Mouse (Mus musculus) kidney, postnatal 25 days (tissue): ENCODE results near the gene Gucy2g.

Experiments used
- DNase-seq, 2 experiments: peaks; one replicate each; pipeline ENCODE4 v3.0.0; 2021; ENCODE audit warnings: mixed read lengths in 2 of 2

Gucy2g gene

DNA sequence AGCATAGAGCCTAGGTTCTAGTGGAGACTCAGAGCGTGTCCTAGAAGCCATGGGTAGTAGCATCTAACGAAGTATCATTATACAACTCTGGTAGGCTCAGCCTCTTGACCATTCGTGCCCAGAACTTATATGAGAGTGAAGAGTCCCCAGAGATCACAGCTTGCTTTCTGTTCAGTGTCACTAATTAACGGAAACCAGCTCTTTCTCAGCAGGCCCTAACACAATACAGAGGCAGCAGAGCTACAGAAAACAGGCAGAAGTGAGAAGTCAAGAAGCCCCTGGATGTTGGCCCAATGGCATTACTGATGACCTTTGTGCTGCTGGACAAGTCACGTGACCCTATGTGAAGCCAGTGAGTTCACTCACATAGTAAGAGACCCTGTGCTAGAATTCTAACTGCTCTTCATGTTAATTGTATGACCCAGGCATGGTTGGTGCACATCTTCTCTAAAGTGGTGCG lies at the start of gene Gucy2g:
TSS of gene Gucy2g (minus strand) at position 51 of the 460 bp plus-strand sequence.
- no peak for DNase-seq

DNA sequence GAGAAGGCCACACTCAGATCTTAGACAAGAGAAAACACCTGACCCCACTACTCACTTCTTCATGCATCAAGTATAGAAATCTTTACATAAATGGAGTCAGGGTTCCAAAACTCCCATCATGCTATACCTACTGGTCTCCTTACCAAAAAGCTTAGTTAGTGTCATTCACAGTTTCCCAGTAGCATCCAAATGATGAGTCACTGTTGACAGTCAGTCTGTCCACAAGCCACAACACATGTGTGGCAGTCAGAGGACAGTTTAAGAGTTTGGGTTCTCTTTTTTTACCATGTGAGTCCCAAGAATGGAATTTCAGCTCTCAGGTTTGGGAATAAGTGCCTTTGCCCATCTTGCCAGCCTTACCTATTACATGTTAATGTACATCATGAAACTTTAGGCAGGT lies 47.9 kb upstream of the Gucy2g start:
- no peak for DNase-seq

DNA sequence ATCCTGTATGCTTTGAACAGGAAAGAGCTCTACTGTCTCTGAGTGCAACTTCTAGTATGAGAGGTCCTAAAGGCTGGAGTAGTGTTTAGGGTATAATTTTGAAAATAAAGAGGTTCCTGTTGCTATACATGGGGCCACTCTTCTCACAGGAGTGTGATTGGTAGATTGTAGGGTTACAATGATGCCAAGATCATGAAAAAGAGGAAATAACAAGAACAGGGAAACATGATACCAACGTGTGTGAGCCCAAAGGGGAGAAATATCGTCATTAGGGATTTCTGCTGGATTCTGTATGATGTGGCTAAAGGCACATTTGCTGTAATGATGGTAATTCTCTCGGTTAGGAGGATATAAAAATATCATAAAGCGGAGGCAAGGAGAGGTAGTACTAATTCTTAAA lies 45.0 kb upstream of the Gucy2g start:
- DNase-seq: no peak

DNA sequence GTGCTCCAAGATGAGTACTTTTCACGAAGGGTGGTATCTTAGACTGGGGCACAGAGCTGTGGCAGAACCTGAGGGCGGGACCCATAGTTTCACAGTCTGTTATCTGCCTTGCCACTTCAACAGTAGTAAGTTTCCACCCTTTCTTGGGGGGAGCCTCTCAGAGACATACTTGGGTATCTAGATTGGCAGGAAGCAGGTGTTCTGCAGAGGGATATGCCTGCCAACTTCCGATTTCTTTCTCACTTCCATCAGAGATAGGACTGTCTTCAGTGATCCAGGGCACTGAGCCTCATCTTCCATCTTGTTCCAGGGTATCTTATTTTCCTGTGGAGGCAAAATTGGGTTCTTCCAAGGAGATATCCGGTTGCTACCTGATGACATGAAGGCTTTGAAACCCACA lies 43.1 kb upstream of the Gucy2g start:
- DNase-seq: no peak

DNA sequence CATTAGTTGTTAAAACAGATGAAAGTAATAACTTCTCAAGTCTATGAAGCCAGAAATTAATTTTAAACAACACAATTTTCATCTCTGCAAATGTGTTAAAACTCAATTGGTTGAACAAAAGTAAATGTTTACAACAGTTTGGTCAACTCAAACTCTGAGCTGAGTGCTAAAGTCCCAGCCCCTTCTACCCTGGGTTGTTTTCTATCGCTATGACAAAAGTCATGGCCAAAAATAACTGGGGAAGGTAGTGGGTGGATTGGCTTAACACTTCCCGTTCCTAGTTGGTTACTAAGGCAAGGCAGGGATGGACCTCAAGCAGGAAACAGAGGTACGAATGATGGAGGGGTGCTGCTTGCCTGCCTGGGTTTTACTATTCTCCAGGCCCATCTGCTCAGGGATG lies 35.7 kb upstream of the Gucy2g start:
- no peak for DNase-seq

DNA sequence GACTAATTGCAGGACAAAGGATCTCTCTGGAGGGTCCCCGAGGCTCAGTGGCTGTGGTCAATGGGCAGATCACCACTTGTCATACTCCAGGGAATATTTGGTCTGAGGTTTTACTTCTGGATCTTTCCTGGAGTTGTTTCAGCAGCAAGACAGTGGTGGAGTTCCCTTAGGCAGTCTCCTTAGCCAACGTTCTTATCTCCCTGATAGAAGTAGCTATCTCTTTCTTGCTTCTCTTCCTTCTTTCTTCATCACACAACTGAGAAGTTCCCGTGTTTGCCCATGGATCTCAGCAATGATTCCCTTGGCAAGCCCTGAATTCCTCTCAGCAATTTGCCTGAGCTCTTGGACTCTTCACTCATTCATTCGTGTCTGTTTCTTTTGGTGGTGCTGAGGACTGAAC lies 35.1 kb upstream of the Gucy2g start:
- DNase-seq: no peak

DNA sequence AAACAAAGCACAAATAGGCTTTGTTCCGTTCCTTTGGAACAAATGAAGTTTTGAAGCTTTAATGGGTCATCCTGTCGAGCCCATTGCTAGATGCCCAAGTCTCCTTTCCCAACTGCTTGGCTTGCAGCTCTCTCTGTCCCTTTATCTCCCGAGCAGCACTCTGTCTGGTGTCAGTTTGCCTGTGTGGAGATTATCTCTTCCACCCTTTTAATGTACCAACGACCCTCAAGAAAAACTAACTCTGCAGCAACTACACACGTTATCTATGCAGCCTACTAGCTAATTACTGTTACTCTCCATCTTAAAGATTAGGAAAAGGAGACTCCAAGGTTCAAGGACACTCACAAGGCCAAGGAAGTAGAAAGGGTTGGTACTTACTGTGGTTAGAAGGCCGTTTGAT lies 32.3 kb upstream of the Gucy2g start:
- no peak for DNase-seq

DNA sequence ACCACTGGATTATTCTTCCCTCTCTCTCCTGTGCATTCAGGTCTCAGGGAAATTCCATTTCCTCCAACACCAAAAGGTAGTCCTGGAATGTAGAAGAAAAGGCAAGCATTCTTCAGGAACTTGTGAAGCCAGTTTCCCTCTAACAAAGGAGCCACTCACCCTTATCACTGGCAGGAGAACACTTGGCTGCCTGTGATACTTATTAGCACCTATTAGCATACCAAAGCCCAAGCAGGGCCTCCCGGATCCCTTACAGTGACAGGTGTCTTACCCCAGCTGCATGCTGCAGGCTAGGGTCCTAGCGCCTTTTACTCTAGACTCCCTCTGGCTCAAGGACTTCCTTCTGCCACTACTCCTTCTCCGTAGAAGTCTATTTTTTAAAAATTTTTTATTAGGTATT lies 30.4 kb upstream of the Gucy2g start:
- DNase-seq: no peak

DNA sequence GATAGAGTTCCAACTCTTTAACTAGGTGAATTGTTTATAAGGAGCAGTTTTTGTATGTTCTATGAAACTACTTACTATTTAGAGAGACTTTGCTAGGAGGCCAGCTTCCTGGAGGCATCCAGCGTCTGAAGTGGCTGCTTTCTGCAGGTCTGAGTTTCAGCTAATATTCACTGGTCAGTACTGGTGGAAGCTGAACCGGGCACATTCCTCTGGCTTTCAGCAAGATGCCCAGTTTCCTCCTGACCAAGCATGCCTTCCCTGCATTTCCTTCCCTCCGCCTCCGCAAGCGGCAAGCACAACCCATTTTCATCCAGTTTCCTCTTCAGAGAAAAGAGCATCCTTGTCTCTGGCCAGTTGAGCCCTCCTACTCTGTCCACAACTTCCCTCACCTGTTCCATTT lies 28.0 kb upstream of the Gucy2g start:
- DNase-seq: peak; percentile 19 to 59

DNA sequence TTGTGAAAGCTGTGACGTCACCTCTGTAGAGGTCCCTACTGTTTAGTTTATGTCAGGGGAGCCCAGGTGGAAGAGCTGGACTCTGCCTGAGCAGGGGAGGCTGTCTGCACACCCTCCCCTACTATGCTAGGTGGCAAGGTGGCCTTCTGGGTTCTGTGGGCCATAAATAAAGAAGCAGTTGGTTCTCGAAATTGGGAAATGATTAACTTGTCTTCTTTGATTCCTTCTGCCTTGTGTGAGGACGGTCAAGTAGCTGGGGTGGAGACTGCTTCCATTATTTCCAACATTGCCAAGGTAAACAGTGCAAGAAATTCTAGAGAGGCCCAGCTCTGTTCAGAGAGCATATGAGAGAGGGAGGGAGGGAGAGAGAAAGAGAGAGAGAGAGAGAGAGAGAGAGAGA lies 27.1 kb upstream of the Gucy2g start:
- DNase-seq: peak; percentile 14 to 67

DNA sequence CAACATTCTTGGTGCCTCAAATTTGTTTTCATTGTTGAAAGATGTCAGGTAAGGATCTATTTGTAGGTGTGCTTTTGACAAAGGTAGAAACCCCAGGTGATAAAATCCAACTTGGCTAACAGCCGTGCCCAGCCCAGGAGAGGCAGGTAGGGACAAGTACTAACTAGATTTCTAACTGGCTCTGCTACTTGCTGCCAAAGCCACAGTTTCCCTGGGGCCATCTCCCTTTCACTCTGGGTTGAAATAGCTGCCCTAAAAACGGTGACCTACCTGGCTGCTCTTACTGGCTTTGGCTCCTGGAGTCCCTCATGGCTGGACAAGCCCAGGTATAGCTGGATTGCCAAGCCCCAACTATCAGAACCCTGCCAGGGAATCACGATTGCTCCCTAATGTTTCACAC lies 25.8 kb upstream of the Gucy2g start:
- DNase-seq: peak; percentile 72 to 86

DNA sequence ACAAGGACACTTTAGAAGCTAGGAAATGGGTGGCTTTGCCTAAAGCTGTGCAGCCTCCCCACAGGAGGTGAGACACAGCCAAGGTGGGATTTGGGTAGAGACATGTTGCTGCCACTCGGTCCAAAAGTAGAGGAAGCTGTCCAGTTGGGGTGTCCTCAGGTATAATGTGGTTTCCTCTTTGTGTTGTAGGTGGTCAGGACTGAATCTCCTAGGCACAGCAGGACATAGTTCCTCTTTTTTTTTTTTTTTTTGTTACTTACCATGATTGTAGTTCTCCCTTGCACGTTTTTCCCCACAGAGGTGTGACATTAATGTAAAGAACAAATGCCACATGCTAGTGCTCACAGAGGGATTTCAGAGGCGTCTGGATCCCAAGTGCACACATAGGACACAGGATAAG lies 24.2 kb upstream of the Gucy2g start:
- DNase-seq: no peak

DNA sequence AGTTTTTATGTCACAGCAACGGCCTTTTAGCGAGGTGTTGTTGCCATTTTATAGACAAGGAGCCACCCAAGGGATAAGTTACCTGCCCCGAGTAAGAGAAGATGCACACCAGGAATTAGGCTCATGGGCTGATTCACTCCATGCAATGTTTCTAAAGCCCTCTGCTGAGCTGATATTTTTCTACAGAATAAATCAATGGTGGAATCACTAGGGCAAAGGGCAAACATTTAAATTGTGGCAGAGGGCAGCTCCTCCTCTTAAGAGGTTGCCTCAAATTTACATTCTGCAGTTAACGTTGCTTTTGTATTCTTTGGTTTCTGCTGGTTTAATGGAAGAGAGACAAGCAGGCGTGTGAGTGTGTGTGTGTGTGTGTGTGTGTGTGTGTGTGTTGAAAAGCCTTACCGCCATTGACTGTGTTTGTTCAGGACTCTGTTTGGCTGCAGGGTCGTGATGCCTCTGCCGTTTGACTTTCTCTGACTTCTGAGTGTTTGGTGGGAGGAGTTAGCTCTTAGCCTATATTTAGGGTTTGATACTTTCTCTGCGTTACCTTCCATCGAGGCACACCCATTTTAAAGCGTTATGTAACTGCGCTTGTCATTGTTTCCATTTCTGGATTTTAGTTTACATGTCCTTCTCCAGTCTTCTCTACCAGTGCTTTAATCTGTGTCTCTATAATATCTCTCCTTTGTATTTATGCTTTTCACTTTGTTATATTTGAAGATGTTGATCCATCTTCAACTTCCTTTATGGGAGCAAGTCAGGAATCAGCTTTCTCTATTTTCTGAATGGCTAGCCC lies 19.6 kb upstream of the Gucy2g start:
- DNase-seq: no peak

DNA sequence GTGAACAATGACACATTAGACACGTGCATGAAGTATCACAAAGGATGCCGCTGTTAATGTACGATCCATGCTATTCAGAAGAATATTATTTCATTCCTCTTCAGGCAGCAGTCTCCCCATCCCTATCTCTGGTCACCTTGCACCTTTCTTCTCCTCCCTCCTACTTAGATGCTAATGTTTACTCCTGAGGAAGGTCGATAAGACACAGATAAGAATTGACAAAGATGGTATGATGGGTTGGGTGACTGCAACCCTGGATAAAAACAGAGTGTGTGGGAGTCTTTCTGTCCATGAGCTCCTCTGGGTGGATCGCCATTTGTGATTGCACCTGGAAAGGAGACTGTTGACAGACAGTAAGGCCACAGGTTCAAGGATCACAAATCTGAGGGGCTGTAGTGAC lies 17.5 kb upstream of the Gucy2g start:
- DNase-seq: no peak

DNA sequence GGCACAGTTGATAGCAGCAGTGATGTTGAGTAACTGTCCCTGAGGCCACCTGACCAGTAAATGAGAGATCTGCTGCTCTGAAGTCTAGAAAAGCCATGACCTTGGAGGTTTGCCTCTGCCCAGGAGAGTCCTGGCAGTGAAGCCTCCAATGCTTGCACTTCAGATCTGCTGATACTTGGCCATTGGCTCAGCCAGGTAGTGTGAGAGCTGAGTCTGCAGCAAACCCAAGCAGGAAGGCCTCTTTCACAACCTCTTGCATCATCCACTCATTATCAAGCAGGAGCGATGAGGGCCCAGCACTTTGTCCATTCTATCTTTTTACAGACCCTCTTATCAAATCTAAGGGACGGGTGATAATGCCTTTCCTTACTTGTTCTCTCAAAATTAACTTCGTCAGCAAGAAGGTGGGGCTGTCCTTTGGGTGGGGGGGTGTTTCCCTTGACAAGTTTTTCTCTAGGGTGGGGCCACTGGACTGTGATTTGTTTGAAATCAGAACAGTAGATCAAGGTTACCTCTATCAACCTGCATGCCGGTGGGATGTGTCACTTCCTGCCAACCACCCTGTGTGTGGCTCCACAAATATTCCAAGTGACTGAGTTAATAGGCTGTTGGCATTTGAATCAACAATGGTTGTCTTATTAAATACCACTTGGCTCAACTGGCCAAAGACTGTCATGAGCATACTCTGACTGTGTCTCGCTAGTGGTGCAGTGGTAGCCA lies 16.8 kb upstream of the Gucy2g start:
- DNase-seq: peak in 1 of 2 experiments; percentile 52

DNA sequence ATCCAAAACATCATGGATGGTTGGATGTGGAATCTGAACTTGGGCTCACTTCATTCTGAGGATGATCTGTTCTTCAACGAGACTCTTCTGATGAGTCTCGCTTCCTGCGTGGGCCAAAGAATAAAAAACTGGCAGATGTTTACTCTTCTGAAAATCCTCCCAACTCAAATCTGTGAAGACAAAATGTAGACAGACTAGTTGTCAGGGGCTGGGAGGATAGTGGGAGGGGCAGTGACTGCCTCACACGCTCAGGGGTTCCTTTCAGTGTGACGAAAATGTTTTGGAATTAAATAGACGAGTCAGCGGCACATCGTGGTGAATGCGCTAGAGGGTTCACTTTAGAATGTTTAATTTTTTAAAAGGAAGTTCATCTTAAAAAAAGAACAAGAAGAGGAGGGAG lies 15.1 kb upstream of the Gucy2g start:
- no peak for DNase-seq

DNA sequence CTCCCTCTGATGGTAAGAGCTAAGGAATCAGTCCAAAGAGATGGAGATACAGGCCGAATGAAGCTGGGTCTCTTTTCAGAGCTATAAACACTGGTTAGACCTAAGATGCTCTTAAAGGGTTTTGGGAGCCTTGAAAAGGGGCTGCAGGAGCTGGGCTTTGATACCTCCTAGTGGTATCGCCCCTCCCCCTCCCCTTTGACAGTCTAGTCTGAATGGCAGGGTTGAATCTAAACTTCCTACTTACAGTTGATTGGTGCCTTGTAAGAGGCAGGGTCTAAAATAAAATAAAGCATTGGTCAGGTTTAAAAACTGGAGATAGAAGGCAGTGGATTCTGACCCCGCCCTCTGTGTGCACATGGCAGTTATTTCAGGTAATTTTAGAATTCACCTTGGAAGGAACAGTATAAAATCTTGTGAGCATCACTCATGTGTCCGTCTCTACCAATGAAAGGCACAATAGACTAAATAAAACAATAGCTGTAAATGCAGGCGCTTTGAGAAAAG lies 13.5 kb upstream of the Gucy2g start:
- peak in 1 of 2 experiments; percentile 30 for DNase-seq

DNA sequence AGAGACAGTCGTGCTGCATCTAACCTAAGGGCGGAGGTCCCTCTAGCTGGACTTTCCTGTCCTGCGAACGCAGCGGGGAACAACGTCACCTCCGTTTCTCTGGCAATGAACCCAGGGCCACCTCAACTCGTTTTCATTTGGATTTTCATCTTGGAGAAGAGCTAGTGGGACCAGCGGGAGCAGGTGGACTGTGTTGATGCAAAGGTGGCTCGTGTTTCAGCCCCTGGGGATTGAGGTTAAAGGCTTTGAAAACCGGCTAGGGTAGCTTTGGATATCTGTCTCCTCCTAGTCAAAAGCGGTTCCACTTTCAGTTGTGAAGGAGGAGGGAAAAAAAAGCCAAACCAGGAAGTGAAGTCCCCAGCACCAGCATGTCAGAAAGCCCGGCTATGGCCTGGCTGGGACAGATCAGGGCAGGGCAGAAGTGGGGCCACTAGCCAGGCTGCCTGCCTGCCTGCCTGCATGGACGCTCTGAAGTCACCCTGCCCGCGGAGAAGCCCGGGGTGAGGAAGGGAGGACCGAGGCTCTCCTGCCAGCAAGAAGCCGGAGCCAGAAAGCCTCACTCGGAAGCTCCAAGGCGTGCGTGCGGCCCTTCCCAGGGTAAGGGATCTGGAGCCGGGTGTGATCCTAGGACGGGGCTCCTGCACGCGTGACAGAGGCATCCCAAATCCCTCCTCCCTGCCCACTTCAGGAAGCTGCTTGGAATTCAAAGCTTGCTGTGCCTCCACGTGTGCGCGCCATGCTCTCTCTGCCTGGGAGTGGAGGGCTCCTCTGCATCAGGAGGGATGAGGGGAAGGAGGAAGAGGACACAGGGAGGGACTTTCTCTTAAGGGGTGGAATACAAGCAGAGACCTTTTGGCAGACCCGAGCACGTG lies 12.8 kb upstream of the Gucy2g start:
- DNase-seq: peak; percentile 67 to 78

DNA sequence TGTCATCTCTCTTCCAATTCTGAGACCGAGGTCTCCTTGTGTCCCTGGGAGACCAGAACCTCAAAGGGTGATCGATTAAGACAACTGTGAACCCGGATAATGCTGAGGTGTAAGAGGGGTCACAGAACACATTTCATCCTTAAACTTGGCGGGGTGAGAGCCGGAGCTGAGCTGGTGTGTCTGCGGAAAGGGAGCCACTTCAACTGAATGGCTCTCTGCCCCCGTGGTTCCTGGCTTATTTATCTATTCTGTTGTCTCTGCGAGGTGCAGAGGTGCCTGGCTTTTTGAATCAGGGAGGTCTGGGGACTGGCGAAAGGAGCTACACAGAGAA lies 12.2 kb upstream of the Gucy2g start:
- no peak for DNase-seq

DNA sequence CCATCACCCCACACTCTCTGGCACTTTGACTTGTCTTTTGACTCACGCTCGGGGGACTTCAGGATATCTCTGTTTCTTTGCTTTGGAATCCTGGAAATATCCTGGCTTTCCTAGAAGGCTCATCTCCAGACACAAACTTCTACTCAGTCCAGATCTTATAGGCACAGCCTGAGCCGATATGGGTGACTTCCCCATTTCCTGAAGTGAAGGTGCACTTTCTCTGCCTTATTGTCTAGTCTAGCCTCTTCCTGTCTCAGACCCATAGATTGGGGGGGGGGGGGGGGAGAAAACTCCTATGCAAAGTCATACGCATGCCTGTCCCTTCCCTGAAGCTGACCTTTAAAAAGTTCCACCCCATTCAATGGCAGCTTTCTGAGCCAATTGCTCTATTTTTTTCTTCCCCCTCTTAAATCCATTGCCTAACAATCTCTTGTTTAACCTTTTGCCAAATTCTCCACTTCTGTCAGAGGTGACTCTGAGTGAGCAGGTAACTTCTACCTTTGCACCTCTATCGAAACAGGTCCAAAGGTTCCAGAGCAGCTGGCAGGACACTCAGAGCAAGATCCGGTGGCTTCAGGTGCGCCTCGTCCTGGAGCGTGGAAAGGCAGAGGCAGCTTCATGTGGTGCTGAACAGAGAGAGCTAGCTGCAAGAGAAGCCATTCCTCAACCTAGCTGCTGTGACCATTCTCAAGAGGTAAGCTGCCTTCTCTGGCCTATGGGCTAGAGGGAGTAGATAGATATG lies 10.5 kb upstream of the Gucy2g start, which contains the start of gene Acsl5:
TSS of gene Acsl5 (plus strand) at position 556 of the 742 bp plus-strand sequence.
- peak; percentile 21 to 53 for DNase-seq

DNA sequence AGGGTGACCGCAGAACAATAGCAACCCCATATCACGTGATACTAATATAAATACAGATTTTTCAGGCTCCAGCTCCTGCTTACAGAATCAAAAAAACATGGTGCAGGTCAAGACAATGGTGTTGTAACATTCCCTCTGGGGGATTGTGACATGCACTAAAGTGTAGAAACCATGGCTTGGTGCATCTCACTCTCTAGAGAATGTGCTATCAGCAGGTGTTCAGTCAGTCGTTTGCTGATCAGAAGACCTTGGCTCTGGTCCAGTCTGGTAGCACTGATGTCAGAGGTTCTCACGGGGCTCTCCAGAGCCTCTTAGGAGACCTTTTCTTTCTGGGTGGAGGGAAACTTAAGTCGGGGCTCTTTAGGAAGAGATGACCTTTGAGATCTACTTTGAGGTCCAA lies 9.4 kb upstream of the Gucy2g start:
- DNase-seq: no peak

DNA sequence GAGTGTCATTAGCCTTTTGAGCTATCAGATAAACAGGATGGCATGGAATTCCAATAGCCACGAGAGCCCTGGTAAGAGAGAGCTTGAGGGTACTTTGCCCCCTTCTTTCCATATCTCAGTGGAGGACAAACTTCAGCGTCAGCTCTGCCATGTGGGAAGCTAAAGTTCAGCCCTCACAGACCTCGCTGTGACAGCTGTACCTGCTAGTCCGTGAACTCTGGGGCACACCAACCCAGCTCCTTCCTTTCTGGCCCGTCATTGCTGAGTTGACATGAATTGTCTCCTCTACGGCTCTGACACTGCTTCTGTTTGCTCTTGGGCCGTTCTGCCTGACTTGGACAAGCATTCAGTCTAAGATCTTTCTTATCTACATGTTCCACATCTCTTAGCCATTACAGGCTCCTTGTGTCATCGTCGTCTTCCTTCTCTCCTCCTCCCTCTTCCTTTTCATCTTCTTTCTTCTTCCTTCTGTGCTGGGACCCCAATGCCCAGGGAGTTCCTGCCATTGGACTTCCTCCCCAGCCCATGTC lies 7.0 kb upstream of the Gucy2g start:
- peak in 1 of 2 experiments; percentile 53 for DNase-seq
